Mouse (Mus musculus): ENCODE data around the gene Crygn.

Gene Crygn

GRCm38 (mm10) chr5:24743956-24744355 is 13.9 kb downstream of the Crygn start:
- DNase-seq, result no peak

GRCm38 (mm10) chr5:24741172-24741885 is 16.5 kb downstream of the Crygn start:
- no peak for DNase-seq

- DNase-seq, result peak; percentile 73 to 78
These were observed 18.6 kb downstream of the Crygn start for GRCm38 (mm10) chr5:24739141-24739753.

- DNase-seq, result no peak
These were observed 19.3 kb downstream of the Crygn start for GRCm38 (mm10) chr5:24738517-24738916.

GRCm38 (mm10) chr5:24737595-24737994 is 20.2 kb downstream of the Crygn start:
- DNase-seq, result no peak

- no peak for DNase-seq
These were observed 23.9 kb downstream of the Crygn start for GRCm38 (mm10) chr5:24733771-24734426.

- DNase-seq, result peak; percentile 58 to 68
These were observed 24.7 kb downstream of the Crygn start for GRCm38 (mm10) chr5:24733134-24733533.

- DNase-seq, result peak in 1 of 2 experiments; percentile 38
These were observed 26.8 kb downstream of the Crygn start for GRCm38 (mm10) chr5:24730986-24731385.

- peak in 1 of 2 experiments; percentile 36 for DNase-seq
These were observed 27.3 kb downstream of the Crygn start, which contains the start of gene Wdr86 for GRCm38 (mm10) chr5:24730488-24730871. Gene Wdr86 (minus strand): TSS chr5:24730727.

GRCm38 (mm10) chr5:24729797-24730487 is 27.9 kb downstream of the Crygn start:
- no peak for DNase-seq

- DNase-seq, result peak; percentile 44 to 74
These were observed 30.6 kb downstream of the Crygn start for GRCm38 (mm10) chr5:24726901-24727836.

GRCm38 (mm10) chr5:24725897-24726296 is 31.9 kb downstream of the Crygn start:
- DNase-seq, result peak; percentile 16 to 53

- DNase-seq, result peak in 1 of 2 experiments; percentile 16
These were observed 33.0 kb downstream of the Crygn start for GRCm38 (mm10) chr5:24724805-24725204.

- no peak for DNase-seq
These were observed 33.6 kb downstream of the Crygn start for GRCm38 (mm10) chr5:24724270-24724634.

- no peak for DNase-seq
These were observed 34.1 kb downstream of the Crygn start for GRCm38 (mm10) chr5:24723527-24724269.

GRCm38 (mm10) chr5:24719852-24720251 is 38.0 kb downstream of the Crygn start:
- DNase-seq, result no peak

GRCm38 (mm10) chr5:24718076-24718475 is 39.7 kb downstream of the Crygn start:
- peak in 1 of 2 experiments; percentile 48 for DNase-seq

GRCm38 (mm10) chr5:24713987-24714386 is 43.8 kb downstream of the Crygn start:
- peak; percentile 46 to 62 for DNase-seq

- DNase-seq, result no peak
These were observed 44.6 kb downstream of the Crygn start for GRCm38 (mm10) chr5:24713199-24713598.

- DNase-seq, result no peak
These were observed 46.2 kb downstream of the Crygn start for GRCm38 (mm10) chr5:24711615-24712014.

GRCm38 (mm10) chr5:24709962-24710361 is 47.8 kb downstream of the Crygn start:
- peak; percentile 25 to 47 for DNase-seq
